ENCODE assay signal across 8 mouse cellular contexts in genomic region chrY:1285735-1286134, GRCm38 (mm10). TPM values are rescaled to one million over a fixed set of nuclear protein-coding genes. Genes with fewer than 3 reads are reported as not detected.
A peak's percentile ranks its signal among the peaks of the same experiment; 100 is the strongest.
DNase-seq lines count a peak whose midpoint lies in the region; ATAC-seq lines count a peak whose summit lies in the region.

No protein-coding gene starts in this region.

- peak overlapping the region; percentile 69 to 81; a peak in 3 of 4 replicates for H3K27ac ChIP-seq in heart, embryonic 14.5 days (replicated peaks in 1 of 2; ENCODE audit: control insufficient read depth in 1 of 2, insufficient read depth in 1 of 2, low read depth in 2 of 2, low read length in 2 of 2)
- H3K27ac ChIP-seq in limb, embryonic 11.5 days (replicated peaks; ENCODE audit: low read depth, low read length) = no peak overlapping the region
- H3K27ac ChIP-seq in midbrain, embryonic 12.5 days (replicated peaks) = no peak overlapping the region

- no peaks in the 10 kb centered on the region; the same call in 1 of the 2 replicates for H3K36me3 ChIP-seq in heart, embryonic 14.5 days (ENCODE audit: control insufficient read depth, insufficient read depth, low read length)
- H3K36me3 ChIP-seq in limb, embryonic 11.5 days (ENCODE audit: control insufficient read depth, insufficient read depth, low read length) = no peaks in the 10 kb centered on the region
- H3K36me3 ChIP-seq in midbrain, embryonic 12.5 days = no peaks in the 10 kb centered on the region

- no peaks in the 10 kb centered on the region for H3K4me1 ChIP-seq in heart, embryonic 14.5 days (ENCODE audit: control insufficient read depth in 2 of 2, insufficient read depth in 2 of 2, low read length in 2 of 2)
- no peaks in the 10 kb centered on the region for H3K4me1 ChIP-seq in limb, embryonic 11.5 days (ENCODE audit: control insufficient read depth, insufficient read depth, low read length)
- no peaks in the 10 kb centered on the region for H3K4me1 ChIP-seq in midbrain, embryonic 12.5 days

- H3K4me3 ChIP-seq in heart, embryonic 14.5 days (ENCODE audit: control insufficient read depth in 1 of 2, insufficient read depth in 1 of 2, low read depth in 1 of 2, low read length in 2 of 2) = peak overlapping the region; percentile 45
- peak overlapping the region; percentile 29 for H3K4me3 ChIP-seq in limb, embryonic 11.5 days (ENCODE audit: low read depth, low read length)
- peak overlapping the region; percentile 42 for H3K4me3 ChIP-seq in midbrain, embryonic 12.5 days

- peak; percentile 5 for DNase-seq in right cerebral cortex, postnatal 25 days
- DNase-seq in right cerebral cortex, postnatal 14 days = no peak
- DNase-seq in embryo, embryonic 11 days = peak; percentile 20
- DNase-seq in limb, embryonic 11.5 days (ENCODE audit: low spot score) = peak; percentile 21
- DNase-seq in telencephalon, adult 2 months (ENCODE audit: low read depth, low spot score) = peak; percentile 6
- no peak for DNase-seq in adrenal gland, postnatal 14 days

- peak overlapping the region; percentile 50 for H3K4me2 ChIP-seq in heart, embryonic 14.5 days (ENCODE audit: low read length)
- no peak overlapping the region for H3K4me2 ChIP-seq in limb, embryonic 11.5 days (ENCODE audit: low read depth, severe bottlenecking)
- peak overlapping the region; percentile 39 for H3K4me2 ChIP-seq in midbrain, embryonic 12.5 days (replicated peaks)

- no peak for ATAC-seq in heart, embryonic 14.5 days (ENCODE audit: insufficient number of reproducible peaks, insufficient read depth, low FRiP score, low read depth)
- ATAC-seq in limb, embryonic 11.5 days (ENCODE audit: insufficient number of reproducible peaks, low FRiP score, low TSS enrichment, low read depth) = no peak
- ATAC-seq in midbrain, embryonic 12.5 days (ENCODE audit: low FRiP score, low read depth) = 0 out of 2 replicates have a peak, but pooled peaks have one; percentile 34

- H3K9me3 ChIP-seq in heart, embryonic 14.5 days (ENCODE audit: control insufficient read depth, low read length) = no peaks in the 10 kb centered on the region
- H3K9me3 ChIP-seq in limb, embryonic 11.5 days (ENCODE audit: control insufficient read depth, low read length) = no peaks in the 10 kb centered on the region
- H3K9me3 ChIP-seq in midbrain, embryonic 12.5 days = no peaks in the 10 kb centered on the region

- 10% methylated on average over 7 of the region's 12 CpGs for WGBS in heart, embryonic 14.5 days
- 5% methylated on average over 11 of the region's 12 CpGs for WGBS in limb, embryonic 11.5 days
- WGBS in midbrain, embryonic 12.5 days = 3% methylated on average over 11 of the region's 12 CpGs

- no peaks in the 10 kb centered on the region for H3K27me3 ChIP-seq in heart, embryonic 14.5 days (ENCODE audit: control insufficient read depth, insufficient read depth, low read length)
- no peaks in the 10 kb centered on the region for H3K27me3 ChIP-seq in limb, embryonic 11.5 days (ENCODE audit: control insufficient read depth, insufficient read depth, low read length)
- no peaks in the 10 kb centered on the region for H3K27me3 ChIP-seq in midbrain, embryonic 12.5 days

- H3K9ac ChIP-seq in heart, embryonic 14.5 days (ENCODE audit: low read length) = peak overlapping the region; percentile 67
- H3K9ac ChIP-seq in limb, embryonic 11.5 days (ENCODE audit: low read length) = peak overlapping the region; percentile 17; the same call in 1 of the 2 replicates
- H3K9ac ChIP-seq in midbrain, embryonic 12.5 days (replicated peaks) = peak overlapping the region; percentile 31; the same call in 1 of the 2 replicates

RNA-seq across cellular contexts. Expression of gene Ddx3y, which starts 0.7 kb away (rescaled TPM):
- 35.2 TPM in 1 of 2 replicates, not detected in the other for polyA plus RNA-seq in heart, embryonic 14.5 days (2014; fragmentation: Nextera tagmentation; extraction: Ambion mirVana)
- polyA plus RNA-seq in limb, embryonic 11.5 days (2014; fragmentation: Nextera tagmentation; extraction: Ambion mirVana) = 21.9 and 24.9 TPM in 2 replicates
- 13.8 and 22.4 TPM in 2 replicates for polyA plus RNA-seq in midbrain, embryonic 12.5 days (2016; fragmentation: Nextera tagmentation; extraction: Ambion mirVana)
- 89.6 and 96.4 TPM in 2 replicates for total RNA-seq in adrenal gland, postnatal 14 days (2021)

RNA-seq across cellular contexts. Expression of gene Uty, which starts 40.2 kb away (rescaled TPM):
- 21.1 TPM in 1 of 2 replicates, not detected in the other for polyA plus RNA-seq in heart, embryonic 14.5 days (2014; fragmentation: Nextera tagmentation; extraction: Ambion mirVana)
- polyA plus RNA-seq in limb, embryonic 11.5 days (2014; fragmentation: Nextera tagmentation; extraction: Ambion mirVana) = 14.0 and 15.8 TPM in 2 replicates
- polyA plus RNA-seq in midbrain, embryonic 12.5 days (2016; fragmentation: Nextera tagmentation; extraction: Ambion mirVana) = 12.1 and 19.3 TPM in 2 replicates
- 32.6 and 37.9 TPM in 2 replicates for total RNA-seq in adrenal gland, postnatal 14 days (2021)

Comparison
In these comparisons a context has a peak if more than half of its experiments do, and no peak if none do; other contexts are left out.
1. DNase-seq: peak in right cerebral cortex, postnatal 25 days (single experiment), embryo, embryonic 11 days (single experiment), limb, embryonic 11.5 days (single experiment) and telencephalon, adult 2 months (single experiment); none in right cerebral cortex, postnatal 14 days (single experiment) and adrenal gland, postnatal 14 days (single experiment).
2. H3K27ac ChIP-seq: peak in heart, embryonic 14.5 days (2 of 2); none in limb, embryonic 11.5 days (single experiment) and midbrain, embryonic 12.5 days (single experiment).
3. H3K9ac ChIP-seq: peak in every context shown above with its lines; median percentile 67 in heart, embryonic 14.5 days; 31 in midbrain, embryonic 12.5 days; 17 in limb, embryonic 11.5 days.
4. Peak in every context shown above with its lines, with median percentiles within 50 percentile points of each other: H3K4me3 ChIP-seq.